Mouse (Mus musculus): ENCODE measurements at regions not wholly inside any gene's neighbourhood (a gene's known extent, or its start where the extent isn't known, plus 50 kb on each side); places are given as distances from the start of the nearest gene placed in this dataset.

GRCm38 (mm10) chr8:127977746-127978145 lies 380.7 kb upstream of the Nrp1 start:
- TF ChIP-seq POLR2A (IDR thresholded peaks at IDR 0.05; ENCODE audit: control insufficient read depth in 1 of 2, insufficient read depth in 1 of 2, low read depth in 1 of 2, low read length in 2 of 2, poor library complexity in 1 of 2) (no peak), CTCF (IDR thresholded peaks at IDR 0.05 in 2 of 3, conservative IDR thresholded peaks at IDR 0.05 in 1 of 3; ENCODE audit: control insufficient read depth in 1 of 3, insufficient read depth in 1 of 3, low read depth in 2 of 3, low read length in 3 of 3, poor library complexity in 1 of 3, severe bottlenecking in 1 of 3) (no peak), TAL1 (IDR thresholded peaks at IDR 0.05; ENCODE audit: low read length) (no peak), MYC (IDR thresholded peaks at IDR 0.05; ENCODE audit: low read depth, low read length) (no peak), TCF12 (IDR thresholded peaks at IDR 0.05; ENCODE audit: low read depth, low read length) (no peak)
